Mouse (Mus musculus) kidney, embryonic 14.5 days (tissue): ENCODE measurements around the gene C1s2. TPM values are rescaled to one million over a fixed set of nuclear protein-coding genes. Genes with fewer than 3 reads are reported as not detected.
"Not testable (repeated sequence)": the region's sequence is repeated elsewhere in the genome, so short reads cannot be mapped to it uniquely, and the experiment has no call there.

Experiments used
- ATAC-seq: fragments of 200-750 bp; cut with Nextera tagmentation; 2 replicates; pipeline ENCODE4 v1.8.0; 2017; ENCODE audit warnings: moderate number of reproducible peaks, mild to moderate bottlenecking, moderate TSS enrichment, moderate library complexity; ENCODE audit not compliant: low FRiP score, low TSS enrichment
- H3K27ac ChIP-seq: fragments of 300-500 bp; sonication (generic); 2 replicates; pipeline ENCODE4 v1.5.1; 2014; ENCODE audit warnings: low read depth, mild to moderate bottlenecking, low read length, moderate library complexity, mixed read lengths
- H3K27me3 ChIP-seq: fragments of 300-500 bp; sonication (generic); 2 replicates; pipeline ENCODE4 v1.6.1; 2014; ENCODE audit warnings: mild to moderate bottlenecking, low read length; ENCODE audit not compliant: control insufficient read depth, insufficient read depth
- H3K36me3 ChIP-seq: fragments of 300-500 bp; sonication (generic); 2 replicates; pipeline ENCODE4 v1.6.1; 2014; ENCODE audit warnings: low read length, mixed read lengths; ENCODE audit not compliant: control insufficient read depth, insufficient read depth
- H3K4me1 ChIP-seq: fragments of 300-500 bp; sonication (generic); 2 replicates; pipeline ENCODE4 v1.6.1; 2014; ENCODE audit warnings: low read length, mixed read lengths; ENCODE audit not compliant: control insufficient read depth, insufficient read depth
- H3K4me2 ChIP-seq: fragments of 300-500 bp; sonication (generic); replicated peaks from 2 replicates; pipeline ENCODE4 v1.6.1; 2014; ENCODE audit warnings: low read depth, mild to moderate bottlenecking, low read length
- H3K4me3 ChIP-seq: fragments of 300-500 bp; sonication (generic); 2 replicates; pipeline ENCODE4 v1.5.1; 2014; ENCODE audit warnings: mild to moderate bottlenecking, low read length
- H3K9ac ChIP-seq: fragments of 300-500 bp; sonication (generic); 2 replicates; pipeline ENCODE4 v1.6.1; 2014; ENCODE audit warnings: low read depth, mild to moderate bottlenecking, low read length, moderate library complexity
- H3K9me3 ChIP-seq: fragments of 300-500 bp; sonication (generic); 2 replicates; pipeline ENCODE4 v1.6.1; 2016; ENCODE audit warnings: low read length; ENCODE audit not compliant: control insufficient read depth
- WGBS: fragments of 180-500 bp; shearing (Covaris S2); extraction: QIAGEN DNeasy Blood & Tissue Kit; methylation state at CpG from one replicate; pipeline ENCODE4 v1.1.7; 2014; 5-methylcytosine and 5-hydroxymethylcytosine counted together
- polyA plus RNA-seq: library from polyadenylated mRNA; unstranded; fragments of >200 nt; fragmentation: Nextera tagmentation; extraction: Ambion mirVana; gene quantifications from 2 replicates; pipeline ENCODE4 v1.2.1, GENCODE M21; 2014

C1s2 gene
- polyA plus RNA-seq, 1 experiment from 2014 or later = 0.08 TPM

GRCm38 (mm10) chr6:124602031-124602430 lies 33.9 kb downstream of the C1s2 start:
- H3K4me1 ChIP-seq = no peaks in the 10 kb centered on the region
- ATAC-seq = no peak
- no peaks in the 10 kb centered on the region for H3K9me3 ChIP-seq
- no peaks in the 10 kb centered on the region for H3K27me3 ChIP-seq
- no peaks in the 10 kb centered on the region for H3K36me3 ChIP-seq
- H3K27ac ChIP-seq = no peak overlapping the region
- H3K9ac ChIP-seq = no peak overlapping the region
- 89% methylated on average over 4 of the region's 4 CpGs for WGBS
- no peak overlapping the region for H3K4me3 ChIP-seq
- no peak overlapping the region for H3K4me2 ChIP-seq

GRCm38 (mm10) chr6:124593121-124593520 lies 42.8 kb downstream of the C1s2 start:
- Histone ChIP-seq H3K9me3 (no peaks in the 10 kb centered on the region), H3K4me1 (no peaks in the 10 kb centered on the region), H3K27ac (no peak overlapping the region), H3K27me3 (no peaks in the 10 kb centered on the region), H3K4me2 (no peak overlapping the region), H3K9ac (no peak overlapping the region), H3K36me3 (no peaks in the 10 kb centered on the region), H3K4me3 (no peak overlapping the region)
- no peak for ATAC-seq
- WGBS = 81% methylated on average over 8 of the region's 8 CpGs

DNA sequence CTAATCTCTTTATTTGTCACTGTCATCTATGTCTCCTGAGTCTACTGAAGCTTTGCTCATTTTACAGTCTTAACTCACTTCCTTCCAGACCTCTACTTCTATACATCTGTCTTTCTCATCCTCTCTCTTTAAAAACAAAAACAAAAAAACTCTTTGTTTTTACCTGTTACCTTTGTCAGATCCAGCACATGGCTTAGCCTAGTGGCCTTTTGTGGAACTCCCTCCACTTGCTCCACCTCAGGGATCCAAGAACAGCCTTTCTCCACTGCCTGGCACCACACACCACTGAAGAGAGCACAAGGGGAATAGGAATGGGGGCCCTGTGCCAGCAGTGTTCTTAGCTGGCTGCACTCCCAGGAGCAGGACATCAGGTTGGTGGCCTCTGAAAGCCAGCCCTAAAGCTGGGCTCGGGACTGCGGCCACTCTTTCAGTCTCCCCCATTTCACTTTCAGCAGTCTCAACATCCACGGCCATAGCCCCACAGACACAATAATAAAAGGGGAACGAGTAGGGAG lies 43.6 kb downstream of the C1s2 start:
- 79% methylated on average over 4 of the region's 4 CpGs for WGBS
- Histone ChIP-seq H3K4me3 (no peak overlapping the region), H3K27ac (no peak overlapping the region), H3K27me3 (no peaks in the 10 kb centered on the region), H3K9ac (no peak overlapping the region), H3K4me2 (no peak overlapping the region), H3K4me1 (no peaks in the 10 kb centered on the region), H3K9me3 (no peaks in the 10 kb centered on the region), H3K36me3 (no peaks in the 10 kb centered on the region)
- no peak for ATAC-seq

DNA sequence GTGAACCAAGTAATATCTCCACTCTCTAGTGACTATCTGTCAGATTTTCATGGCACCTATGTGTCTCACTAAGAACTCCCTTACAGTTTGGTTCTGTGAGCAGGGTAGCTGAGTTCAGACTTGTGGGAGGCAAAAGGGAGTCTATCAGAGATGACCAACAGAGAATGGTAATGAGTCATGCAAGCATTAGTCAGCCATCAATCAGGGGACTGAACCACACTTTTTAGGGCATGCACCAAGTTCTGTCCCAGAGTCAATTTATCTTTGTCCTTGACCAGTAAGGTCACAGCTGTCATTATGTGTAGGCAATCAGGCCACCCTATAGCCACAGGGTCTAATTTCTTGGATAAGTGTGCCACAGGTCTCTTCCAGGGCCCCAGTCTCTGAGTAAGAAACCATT lies 47.1 kb downstream of the C1s2 start:
- ATAC-seq = no peak
- Histone ChIP-seq H3K9me3 (no peaks in the 10 kb centered on the region), H3K36me3 (no peaks in the 10 kb centered on the region), H3K4me3 (no peak overlapping the region), H3K27me3 (no peaks in the 10 kb centered on the region), H3K4me2 (no peak overlapping the region), H3K4me1 (no peaks in the 10 kb centered on the region), H3K27ac (no peak overlapping the region), H3K9ac (no peak overlapping the region)

DNA sequence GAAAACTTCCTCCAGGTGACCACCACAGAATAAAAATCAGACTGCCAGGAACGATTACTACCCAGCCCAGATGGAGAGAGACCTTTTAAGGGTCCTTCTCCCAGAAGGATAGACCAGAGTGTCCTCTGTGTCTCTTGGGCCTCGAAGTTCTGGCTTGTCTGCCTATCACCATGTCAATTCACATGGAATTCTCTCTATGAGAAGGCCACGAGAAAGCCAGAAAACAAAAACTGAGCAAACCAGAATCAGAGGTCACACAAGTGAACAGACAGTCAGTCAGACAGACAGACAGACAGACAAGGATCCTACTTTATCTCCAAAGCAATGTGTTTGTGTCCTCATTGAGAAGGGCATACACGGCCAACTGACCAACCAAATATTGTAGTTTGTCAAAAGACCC lies 49.6 kb downstream of the C1s2 start:
- 81% methylated on average over 4 of the region's 4 CpGs for WGBS

DNA sequence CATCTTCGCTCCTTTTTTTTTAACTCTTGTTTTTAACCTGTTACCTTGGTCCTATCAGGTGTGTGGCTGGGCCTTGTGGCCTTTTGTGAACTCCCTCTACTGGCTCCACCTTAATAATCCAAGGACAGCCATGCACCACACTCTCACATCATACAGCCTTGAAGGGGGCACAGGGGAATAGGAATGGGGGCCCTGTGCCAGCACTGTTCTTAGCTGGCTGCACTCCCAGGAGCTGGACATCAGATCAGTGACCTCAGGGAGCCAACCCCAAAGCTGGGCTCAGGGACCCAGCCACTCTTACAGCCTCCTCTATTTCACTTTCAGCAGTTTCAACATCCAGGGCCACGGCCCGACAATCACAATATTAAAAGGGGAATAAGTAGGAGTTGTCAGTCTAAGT lies 50.1 kb downstream of the C1s2 start:
- Histone ChIP-seq H3K9ac (no peak overlapping the region), H3K4me1 (no peaks in the 10 kb centered on the region), H3K36me3 (no peaks in the 10 kb centered on the region), H3K9me3 (no peaks in the 10 kb centered on the region), H3K27ac (no peak overlapping the region), H3K27me3 (no peaks in the 10 kb centered on the region), H3K4me2 (no peak overlapping the region), H3K4me3 (no peak overlapping the region)
- WGBS = 88% methylated on average over 3 of the region's 3 CpGs
- no peak for ATAC-seq

More for the DNA sequence above, 49.6 kb downstream of the C1s2 start:
- Histone ChIP-seq H3K4me1 (no peaks in the 10 kb centered on the region), H3K9ac (no peak overlapping the region), H3K36me3 (no peaks in the 10 kb centered on the region), H3K9me3 (no peaks in the 10 kb centered on the region), H3K4me2 (no peak overlapping the region), H3K4me3 (no peak overlapping the region), H3K27me3 (no peaks in the 10 kb centered on the region), H3K27ac (no peak overlapping the region)
- ATAC-seq = no peak

GRCm38 (mm10) chr6:124584935-124585334 lies 51.0 kb downstream of the C1s2 start:
- H3K4me3 ChIP-seq = no peak overlapping the region
- H3K9ac ChIP-seq = no peak overlapping the region
- WGBS = 81% methylated on average over 3 of the region's 3 CpGs
- H3K36me3 ChIP-seq = no peaks in the 10 kb centered on the region
- no peak overlapping the region for H3K4me2 ChIP-seq
- no peaks in the 10 kb centered on the region for H3K9me3 ChIP-seq
- no peaks in the 10 kb centered on the region for H3K4me1 ChIP-seq
- no peaks in the 10 kb centered on the region for H3K27me3 ChIP-seq
- no peak for ATAC-seq
- no peak overlapping the region for H3K27ac ChIP-seq

DNA sequence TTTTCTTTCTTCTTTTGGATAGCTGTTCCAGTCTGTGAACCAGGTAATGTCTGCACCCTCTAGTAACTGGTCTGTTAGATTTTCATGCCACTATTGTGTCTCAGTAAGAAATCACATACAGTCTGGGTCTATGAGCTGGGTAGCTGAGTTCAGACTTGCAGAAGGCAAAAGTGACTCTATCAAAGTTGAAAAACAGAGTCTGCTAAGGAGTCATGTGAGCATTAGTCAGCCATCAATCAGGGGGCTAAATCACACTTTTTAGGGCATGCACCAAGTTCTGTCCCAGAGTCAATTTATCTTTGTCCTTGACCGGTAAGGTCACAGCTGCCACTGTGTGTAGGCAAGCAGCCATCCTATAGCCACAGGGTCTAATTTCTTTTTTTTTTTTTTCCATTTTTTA lies 53.7 kb downstream of the C1s2 start:
- Histone ChIP-seq H3K4me1 (no peaks in the 10 kb centered on the region), H3K27ac (no peak overlapping the region), H3K9ac (no peak overlapping the region), H3K27me3 (no peaks in the 10 kb centered on the region), H3K4me2 (no peak overlapping the region), H3K36me3 (no peaks in the 10 kb centered on the region), H3K4me3 (no peak overlapping the region), H3K9me3 (no peaks in the 10 kb centered on the region)
- WGBS = 92% methylated on average over 1 of the region's 1 CpGs
- ATAC-seq = no peak

- not testable (repeated sequence) for H3K9ac ChIP-seq, ATAC-seq, H3K4me1 ChIP-seq, H3K36me3 ChIP-seq, H3K27ac ChIP-seq, H3K4me3 ChIP-seq, H3K4me2 ChIP-seq, H3K9me3 ChIP-seq, H3K27me3 ChIP-seq
- 90% methylated on average over 6 of the region's 7 CpGs for WGBS
Measured at GRCm38 (mm10) chr6:124580155-124580554, 55.7 kb downstream of the C1s2 start.
